Mouse (Mus musculus) activated CD4-positive, CD25-positive, alpha-beta regulatory T cell, adult 4 months (primary cell): ENCODE results near the gene Foxn3. TPM values are rescaled to one million over a fixed set of nuclear protein-coding genes. Genes with fewer than 3 reads are reported as not detected.

Experiments
- ATAC-seq: one replicate; pipeline ENCODE4 v1.8.0; 2017
- polyA plus RNA-seq, 2 experiments: library from polyadenylated mRNA; unstranded; fragments of 100-300 nt; shearing (Covaris generic); gene quantifications; one replicate each; pipeline ENCODE4 v1.2.1; 2017

Foxn3 gene
- polyA plus RNA-seq, 2 experiments from 2014 or later: 91.7 to 138 TPM

DNA sequence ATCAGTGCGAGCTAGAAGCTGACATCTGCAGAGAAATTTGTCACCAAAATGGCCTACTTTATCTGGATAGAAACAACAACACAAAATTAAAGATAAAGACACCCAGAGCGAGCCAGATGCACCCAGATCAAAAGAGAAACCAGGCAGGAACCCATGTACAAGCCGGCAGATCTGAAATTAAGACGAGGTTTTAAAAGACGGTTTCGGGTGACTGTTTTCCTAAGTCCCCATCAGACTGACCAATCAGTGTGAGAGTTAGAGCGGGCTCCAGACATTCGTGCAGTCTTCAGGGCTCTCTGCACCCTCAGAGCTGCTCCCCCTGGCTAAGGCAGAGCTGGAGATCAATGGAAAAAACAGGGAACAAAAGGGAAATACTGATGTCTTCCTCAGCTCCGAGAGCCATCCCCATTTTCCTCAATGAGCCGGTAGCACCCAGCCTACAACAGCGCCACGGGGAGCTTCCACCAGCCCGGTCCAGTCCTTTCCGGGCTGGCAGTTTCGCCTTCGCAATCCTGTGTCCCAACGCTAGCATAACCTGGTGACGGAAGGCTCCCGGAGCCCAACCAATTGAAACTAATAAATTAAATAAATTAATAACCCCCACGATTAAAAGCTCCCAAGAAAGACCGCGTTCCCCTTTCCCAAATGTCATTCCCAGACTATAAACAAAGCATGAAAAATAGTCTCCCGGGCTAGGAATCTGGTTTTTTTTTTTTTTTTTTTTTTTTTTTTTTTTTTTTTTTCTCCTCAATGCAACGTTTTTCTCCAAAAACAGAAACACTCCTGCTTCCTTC, 1.1 kb downstream of the Foxn3 start:
- peak; percentile 11 for ATAC-seq

DNA sequence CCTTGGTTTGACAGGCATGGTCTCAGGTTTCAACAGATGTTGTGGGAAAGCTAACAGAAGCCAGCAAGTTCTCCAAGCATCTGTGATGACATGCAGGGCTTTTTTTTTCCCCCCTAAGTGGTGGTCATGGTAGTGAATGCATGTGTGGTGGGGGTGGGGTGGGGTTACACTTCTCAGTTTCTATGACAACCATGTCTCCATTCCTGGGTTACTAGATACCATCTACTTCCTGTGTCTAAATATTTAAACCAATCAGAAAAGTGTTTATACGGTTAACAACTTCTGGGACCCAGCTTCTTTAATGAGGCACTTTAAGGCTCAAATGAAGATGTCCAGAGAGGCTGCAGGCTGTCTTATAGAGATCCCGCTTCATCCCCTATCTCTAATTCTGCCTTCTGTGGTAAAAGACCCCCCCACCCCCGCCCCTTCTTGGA, 2.0 kb downstream of the Foxn3 start:
- ATAC-seq: no peak

DNA sequence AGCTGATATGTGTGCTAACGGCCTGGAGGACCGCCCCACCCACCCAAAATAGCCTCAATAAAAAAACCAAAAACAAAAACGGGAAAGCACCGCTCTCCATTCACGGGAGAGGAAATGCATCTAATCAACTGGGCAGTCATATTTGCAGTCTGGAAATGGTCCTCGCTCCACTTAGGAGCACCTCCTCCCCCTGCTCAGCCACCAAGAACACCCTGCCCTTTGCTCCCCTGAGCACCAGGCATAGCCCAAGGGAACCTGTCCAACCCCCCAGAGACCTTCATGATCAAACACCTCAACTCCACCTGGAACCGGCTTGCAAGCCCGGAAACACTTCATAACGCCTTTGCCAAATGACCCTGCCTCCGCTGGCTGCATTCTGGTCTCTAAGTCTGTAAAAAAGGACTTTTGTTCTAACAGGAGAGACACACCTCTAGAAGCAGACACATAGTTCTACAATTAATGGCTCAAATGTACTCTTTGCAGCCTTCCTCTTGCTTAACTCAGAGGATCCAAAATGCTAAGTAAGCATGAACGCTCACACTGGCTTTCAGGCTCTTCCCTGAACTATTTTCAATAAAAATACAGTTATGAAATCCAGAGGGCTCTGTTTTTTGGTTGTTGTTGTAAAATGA, 2.6 kb downstream of the Foxn3 start:
- no peak for ATAC-seq

DNA sequence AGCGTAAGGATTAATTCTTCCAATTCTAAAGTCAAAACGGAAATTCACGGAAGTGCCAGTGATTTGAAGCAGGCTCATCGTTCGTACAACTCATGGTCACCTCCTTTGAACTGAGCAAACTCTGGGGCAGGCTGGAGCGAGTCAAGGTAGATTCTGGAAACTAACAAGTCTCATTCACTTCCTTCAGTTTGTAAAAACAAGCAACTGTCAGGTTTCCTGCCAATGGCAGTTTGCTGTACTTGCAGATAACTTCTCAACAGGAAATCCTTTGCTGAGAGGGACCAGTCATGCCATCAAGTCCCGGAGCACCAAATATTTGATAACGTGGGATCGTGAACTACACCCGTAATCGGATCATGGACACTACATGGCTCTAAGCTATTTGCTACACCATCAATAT, 3.9 kb downstream of the Foxn3 start:
- ATAC-seq: peak; percentile 45

DNA sequence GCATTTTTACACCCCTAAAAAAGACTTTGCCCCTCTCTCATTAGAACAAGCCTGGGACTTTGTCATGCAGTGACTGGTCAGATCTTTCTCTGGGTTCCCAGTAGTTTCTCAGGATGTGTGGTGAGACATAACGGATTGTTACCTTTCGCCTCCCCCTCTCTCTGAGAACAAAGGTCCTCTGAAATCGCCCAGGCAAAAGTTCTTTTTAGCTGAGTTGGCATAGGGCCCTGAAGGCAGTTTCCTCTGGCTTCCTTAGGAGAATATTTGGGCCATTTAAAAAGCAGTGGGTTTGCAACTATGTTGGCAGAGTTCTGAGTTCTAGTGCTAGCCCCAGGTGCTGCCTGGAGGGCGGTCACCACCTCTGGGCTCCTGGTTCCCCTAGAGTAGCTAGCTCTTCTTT, 4.9 kb downstream of the Foxn3 start:
- ATAC-seq: no peak

DNA sequence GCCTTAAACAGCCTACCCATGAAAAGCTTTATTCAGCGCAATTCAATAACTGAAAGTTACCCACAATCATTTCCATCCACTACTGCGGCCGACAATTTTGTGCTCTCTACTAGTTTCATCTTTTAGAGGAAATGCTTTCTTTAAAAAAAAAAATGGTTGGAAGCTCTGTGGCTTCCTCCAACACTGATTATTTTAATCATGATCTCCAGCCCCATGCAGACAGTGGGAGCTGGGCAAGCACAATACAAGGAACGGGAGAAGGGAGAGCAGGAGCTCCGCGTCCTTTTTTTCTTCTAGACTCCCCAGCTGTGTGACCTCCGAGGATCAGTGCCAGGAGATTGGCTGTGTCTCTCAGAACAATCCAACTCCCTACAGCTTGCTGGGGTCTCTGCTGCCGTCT, 5.9 kb downstream of the Foxn3 start:
- ATAC-seq: no peak

DNA sequence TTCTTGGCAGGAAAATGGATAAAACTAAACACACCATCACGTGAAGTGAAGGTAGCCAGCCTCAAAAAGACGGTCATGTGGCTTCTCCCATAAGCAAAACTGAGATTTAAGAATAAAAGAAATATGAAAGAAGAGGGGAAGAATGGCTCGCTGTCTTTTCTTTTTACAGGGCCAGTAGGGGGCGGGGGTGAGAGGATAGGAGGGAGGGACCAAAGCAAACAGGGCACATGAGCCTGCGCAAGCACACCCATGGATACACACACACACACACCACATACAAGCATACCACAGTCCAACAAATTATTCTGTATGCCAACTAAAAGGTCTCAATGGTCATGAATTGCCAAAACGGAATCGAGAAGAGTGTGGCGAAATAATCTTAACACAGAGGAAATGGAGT, 12.8 kb downstream of the Foxn3 start:
- ATAC-seq: peak; percentile 34

DNA sequence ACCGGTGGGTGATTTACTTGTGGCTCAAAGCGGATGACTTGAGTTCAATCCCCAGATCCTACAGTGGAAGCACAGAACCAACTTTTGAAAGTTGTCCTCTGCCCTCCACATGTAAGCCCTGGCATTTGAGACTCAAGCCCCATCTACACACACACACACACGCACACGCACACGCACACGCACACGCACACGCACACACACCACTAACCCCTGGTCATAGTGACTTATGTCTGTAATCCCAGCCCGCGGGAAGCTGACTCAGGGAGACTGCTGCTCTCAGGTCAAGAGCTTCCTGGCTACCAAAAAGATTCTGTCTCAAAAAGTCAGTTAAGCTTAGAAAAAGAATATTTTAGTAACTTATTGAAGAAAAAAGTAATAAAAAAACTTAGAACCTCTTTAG, 13.6 kb downstream of the Foxn3 start:
- ATAC-seq: no peak

DNA sequence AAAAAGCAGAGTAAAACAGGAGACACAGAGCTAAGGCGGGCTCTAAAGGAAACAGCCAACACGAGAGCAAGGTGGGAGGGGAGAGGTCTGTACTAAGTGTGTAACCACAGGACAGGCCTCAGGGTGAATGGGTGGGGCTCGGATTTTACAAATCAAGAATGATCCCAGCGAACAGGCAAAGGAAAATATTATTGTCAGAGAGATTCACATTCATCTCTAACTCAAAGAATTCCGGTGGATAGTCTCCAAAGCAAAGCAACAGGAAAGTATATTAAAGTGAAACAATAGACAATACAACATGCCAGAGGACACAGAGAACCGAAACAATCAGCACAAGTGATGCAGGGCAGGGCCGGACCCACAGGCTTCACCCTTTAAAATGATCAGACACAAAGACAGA, 15.0 kb downstream of the Foxn3 start:
- no peak for ATAC-seq

DNA sequence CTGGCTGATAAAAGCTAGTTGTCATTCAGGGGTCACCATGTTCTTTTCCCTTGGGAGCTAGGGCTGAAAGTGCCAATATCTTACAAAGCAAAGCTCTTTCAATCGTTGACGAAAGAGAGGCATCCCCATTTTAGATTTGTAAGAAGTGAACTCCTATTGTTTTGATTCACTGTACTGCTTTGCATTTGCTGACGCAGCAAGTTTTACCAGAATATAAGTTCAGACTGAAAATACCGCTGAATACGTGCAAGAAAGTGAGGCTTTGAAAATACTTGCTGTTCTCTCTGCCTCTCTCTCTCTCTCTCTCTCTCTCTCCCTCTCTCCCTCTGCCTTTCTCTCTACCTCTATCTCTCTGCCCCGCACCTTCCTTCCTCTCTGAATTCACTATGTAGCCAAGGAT, 16.1 kb downstream of the Foxn3 start:
- ATAC-seq: no peak

DNA sequence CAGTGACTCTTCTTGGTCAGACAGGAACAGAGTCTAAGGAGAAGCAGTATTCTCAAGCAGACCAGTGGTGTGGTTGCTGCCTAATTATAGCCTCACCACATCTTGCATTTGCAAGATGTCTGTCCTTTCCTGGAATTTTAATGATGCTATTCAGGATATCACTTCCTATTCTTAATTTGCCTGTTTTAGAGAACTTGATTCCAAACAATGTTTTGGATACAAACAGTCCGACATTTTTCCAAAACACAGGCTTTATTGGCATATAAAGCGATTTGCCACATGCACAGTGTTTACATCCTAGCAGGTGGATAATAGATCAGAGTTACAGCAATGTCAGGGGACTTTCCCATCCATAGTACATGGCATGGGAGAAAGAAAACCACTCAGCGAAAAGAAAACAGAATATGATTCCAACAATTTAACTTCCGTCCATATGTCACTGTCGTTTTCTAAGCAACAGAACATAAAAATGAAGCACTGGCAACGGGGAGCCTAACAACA, 18.1 kb downstream of the Foxn3 start:
- no peak for ATAC-seq

DNA sequence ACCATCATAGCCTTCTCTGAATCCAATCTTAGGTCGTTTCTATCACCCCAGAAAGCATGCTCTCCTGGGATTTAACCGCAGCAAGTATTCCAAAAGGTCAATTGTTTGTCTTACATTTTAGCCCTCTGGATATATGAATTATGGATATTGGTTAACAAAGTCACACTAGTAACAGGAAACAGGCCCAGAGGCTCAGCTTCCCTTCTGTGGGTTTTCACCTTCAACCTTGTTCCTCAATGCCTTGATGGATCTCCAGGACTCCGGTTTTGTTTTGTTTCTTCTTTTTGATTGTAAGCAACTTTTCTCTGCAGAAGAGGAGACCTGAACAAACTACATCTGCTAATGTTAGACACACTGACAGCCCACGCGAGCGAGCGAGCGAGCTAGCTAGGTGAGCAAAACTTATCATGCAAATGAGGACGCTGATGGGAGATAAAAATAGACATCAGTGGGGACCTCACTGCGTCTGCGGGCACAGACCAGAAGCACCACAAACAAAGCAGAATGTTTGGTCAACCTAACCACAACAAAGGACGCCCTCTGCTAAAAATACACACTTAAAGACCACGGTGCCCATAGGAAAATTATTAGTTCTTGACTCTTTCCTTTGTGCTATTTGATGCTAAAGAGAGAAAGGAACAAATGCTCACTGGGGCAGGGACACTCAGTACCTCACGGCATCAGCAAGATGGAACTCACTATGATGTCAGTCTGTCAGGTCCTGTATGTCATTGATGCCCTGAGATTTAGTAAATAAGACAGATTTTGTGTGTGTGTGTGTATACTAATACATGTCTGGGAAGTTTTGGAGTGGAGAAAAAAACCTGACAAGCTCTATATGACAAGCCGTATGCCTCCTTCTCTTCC, 18.9 kb downstream of the Foxn3 start:
- ATAC-seq: peak; percentile 49

DNA sequence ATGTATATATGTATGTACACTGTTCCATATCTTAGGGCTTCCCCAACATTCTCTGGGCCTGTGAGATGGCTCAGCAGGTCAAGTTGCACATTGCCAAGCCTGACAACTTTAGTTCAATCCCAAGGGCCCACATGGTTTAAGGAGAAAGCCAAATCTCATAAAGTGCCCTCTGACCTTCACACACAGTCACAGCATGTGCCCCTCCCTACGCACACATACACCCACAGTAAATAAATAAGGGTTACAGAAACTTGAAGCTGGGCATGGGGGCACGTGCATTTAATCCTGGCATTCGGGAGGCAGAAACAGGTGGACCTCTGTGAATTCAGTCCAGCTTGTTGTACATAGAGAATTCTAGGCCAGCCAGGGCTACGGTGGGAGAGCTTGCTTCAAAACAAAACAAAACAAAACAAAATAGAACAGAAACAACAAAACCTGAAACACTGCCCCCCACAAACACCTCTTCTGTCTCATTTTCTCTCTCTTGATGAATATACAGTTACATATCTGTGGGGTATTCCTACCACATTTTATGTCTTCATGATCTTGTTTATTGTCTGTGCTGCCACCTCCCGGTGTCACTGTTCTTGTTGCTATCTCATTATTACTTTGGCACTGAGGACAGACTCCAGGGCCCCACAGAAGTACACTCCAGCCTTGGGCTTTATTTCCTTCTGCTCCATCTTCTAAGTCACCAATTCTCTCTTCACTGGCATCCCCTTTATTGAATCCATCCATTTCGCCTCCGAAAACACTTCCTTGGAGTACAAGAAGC, 19.8 kb downstream of the Foxn3 start:
- no peak for ATAC-seq

DNA sequence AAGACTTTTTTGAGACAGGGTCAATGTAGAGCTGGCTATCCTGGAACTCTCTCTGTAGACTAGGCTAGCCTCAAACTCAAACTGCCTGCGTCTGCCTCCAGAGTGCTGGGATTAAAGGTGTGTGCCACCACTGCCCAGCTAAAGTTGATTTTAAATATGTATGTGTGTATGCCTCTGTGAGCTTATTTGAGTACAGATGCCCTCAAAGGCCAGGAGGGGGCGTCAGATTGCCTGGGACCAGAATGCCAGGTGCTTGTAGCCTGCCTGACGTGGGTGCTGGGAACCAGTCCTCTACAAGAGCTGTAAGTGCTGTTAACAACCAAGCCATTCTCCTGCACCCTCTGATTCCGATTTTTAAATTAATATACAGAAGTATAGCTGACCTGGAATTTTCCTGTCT, 23.2 kb downstream of the Foxn3 start:
- ATAC-seq: no peak

DNA sequence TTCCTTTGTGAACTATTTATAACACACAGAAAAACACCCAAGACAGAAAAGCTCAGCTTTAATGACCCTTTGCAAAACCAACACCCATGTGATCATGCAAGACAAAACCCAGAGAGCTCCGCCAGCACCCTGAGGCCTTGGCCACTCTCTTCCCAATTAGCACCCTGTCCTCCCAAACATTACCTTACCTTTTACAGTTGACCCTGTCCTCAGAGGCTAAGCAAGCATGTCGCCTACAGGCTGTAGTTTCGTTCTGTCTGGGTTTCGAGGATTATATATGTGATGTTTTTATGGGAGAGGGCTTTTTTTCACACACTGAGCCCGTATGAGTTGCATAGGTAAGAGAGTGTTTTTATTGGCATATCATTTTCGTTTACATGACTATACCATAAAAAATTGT, 26.1 kb downstream of the Foxn3 start:
- no peak for ATAC-seq

DNA sequence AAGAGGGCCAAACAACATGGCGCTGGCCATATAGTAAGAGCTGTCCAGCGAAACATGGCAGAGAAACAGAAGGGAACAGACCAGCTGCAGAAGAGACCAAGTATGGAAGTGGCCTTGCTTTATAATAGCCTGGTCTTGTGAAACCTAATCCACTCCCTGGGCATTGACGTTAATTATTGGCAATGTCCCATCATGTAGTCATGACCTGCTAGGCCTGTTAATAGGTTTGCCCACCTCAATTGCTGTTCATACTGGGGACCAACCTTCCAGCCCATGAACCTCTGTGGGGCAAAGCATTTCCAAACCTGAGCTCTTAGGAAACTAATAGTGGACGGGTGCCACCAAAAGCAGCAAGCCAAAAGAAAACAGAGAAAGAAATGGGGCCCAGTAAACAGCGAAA, 27.0 kb downstream of the Foxn3 start:
- ATAC-seq: no peak

DNA sequence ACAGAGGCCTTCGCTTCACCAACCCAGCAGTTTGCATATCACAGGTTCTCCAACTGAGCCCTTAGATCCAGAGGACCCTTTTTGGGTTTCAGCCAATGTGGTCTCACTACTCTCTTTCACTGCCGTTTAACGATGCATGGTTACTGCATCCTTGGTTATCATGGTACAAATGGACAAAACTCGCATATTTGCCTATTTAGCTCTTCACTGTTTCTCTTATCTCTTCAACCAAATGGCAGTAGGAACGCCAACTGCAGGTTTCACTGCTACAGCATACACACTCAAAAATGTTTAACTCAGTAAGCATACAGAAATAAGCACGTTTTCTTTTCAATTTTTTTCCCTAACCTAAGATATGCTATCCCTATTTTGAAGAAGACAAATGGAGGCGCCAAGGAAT, 31.0 kb downstream of the Foxn3 start:
- ATAC-seq: no peak

DNA sequence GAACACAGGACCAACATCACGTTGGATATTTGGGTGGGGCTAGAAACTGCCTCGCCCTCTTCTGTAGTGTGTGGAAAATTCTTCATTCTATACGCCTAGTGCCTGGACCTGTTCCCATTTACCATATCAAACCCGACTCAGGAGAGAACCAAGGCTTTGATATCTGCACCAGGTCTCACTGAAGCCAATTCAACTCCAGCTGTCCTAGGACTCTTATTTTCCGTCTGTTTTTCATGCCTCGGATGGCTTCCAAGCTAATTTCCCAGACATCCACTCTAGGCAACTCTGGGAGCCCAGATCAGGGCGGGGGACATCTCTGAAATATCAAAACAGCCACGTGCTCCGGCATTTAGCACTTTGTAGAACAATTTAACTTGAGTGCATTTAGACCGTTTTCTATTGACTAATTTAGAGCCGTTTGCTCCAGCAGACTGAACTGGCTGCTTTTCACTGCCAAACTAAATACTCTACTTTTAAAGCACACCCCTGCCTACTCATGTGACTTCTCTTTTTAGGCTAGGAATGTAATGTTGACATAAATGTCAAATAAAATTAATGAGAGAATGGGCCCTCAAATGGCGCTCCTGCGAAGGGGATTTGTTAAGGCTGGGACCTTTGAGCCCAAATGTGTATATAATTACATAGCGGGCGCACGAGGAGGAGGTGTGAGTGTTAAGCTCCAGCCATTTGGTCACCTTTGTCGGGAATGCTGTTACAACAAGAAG, 33.5 kb downstream of the Foxn3 start:
- ATAC-seq: no peak

DNA sequence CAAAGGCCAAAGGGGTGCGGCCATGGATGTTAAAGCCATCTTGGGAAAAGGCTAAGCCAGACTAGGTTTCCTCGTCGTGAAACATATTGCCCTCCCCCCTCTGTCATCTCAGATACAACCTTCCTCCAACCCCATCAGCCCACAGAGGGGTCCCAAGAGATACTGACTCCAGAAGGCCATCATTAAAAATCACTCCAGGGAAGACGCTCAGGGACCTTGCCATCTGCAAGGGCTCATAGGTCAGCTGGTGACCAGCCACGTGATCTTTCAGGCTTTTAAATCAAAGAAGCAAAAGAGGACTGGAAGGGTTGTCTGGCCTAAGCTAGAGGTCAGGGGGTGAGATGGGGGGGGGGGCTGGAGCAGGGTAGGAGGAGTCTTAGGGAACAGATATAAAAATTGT, 34.4 kb downstream of the Foxn3 start:
- ATAC-seq: no peak

DNA sequence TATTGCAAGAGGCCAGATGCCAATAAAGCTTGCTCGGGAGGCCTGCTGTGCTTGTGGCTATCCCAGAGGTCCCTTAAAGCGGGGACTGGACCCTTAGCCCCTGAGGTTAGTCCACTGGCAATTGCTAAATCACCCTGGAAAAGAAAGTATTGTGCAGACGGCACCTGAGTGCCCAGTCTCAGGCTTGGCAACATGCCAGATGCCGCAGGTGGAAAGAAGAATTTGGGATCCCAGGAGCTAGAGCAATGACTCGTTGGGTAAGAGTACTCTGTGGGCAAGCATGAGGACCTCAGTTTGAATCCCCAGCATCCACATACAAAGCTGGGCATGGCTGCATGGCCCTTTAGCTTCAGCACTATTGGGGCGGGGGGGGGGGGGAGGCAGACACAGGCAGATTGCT, 35.9 kb downstream of the Foxn3 start:
- no peak for ATAC-seq

DNA sequence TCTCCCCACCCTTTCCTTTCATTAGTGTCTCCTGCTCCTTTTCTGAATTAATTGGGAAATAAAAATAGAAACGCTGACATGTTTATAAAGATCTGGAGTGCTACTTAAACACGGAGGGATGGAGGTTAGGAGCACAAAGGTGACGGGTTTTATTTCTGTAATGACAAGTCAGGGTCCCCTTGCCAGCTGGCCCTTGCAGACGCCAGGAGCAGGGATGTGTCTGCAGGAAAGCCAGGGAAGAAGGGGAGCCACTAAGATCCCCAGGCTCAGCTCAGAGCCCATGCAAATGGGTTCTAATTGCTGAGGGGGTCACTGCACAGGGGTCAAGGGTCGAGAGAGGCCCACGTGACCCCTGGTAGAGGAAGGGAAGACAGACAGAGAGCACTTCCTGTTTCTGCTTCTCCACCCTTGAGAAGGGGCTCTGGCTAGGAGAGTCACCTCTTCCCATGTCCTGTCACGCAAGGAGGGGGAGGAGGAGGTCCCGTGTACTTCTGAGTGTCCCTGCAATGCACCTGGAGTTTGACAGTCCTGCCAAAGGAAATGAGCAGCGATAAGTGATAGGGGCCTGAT, 36.7 kb downstream of the Foxn3 start:
- ATAC-seq: no peak

DNA sequence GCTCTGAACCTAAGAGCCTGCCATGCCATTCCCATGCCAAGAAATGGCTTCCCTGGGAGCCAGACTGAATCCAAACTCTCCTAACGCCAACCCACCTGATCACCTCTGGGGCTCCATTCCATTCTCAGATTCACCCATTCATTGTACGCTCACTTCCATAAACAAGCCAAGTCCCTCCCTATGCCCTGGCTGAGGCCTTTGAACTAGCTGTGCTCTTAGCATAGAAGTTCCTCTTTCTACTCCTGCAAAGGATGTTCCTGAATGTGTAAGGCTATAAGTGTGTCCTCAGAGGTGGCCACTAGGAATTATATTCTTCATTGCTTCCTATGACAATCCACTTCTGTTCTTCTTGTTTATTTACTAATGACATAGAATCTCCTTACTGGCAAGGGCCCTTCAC, 40.5 kb downstream of the Foxn3 start:
- ATAC-seq: no peak
